Mouse (Mus musculus) common myeloid progenitor, adult 5-6 weeks (primary cell): ENCODE data around the gene Clca3a1. TPM values are rescaled to one million over a fixed set of nuclear protein-coding genes. Genes with fewer than 3 reads are reported as not detected.
"Not testable (repeated sequence)": the region's sequence is repeated elsewhere in the genome, so short reads cannot be mapped to it uniquely, and the experiment has no call there.

Experiments used
- ATAC-seq: replicated peaks from 2 replicates; pipeline ENCODE4 v1.8.0; 2016; ENCODE audit warnings: low read depth, mild to moderate bottlenecking, moderate TSS enrichment, inconsistent platforms; ENCODE audit not compliant: poor library complexity, severe bottlenecking
- total RNA-seq: library from RNA; stranded (forward); fragments of 200-1000, 187-1606 nt; gene quantifications from 2 replicates; pipeline ENCODE4 v1.2.3, GENCODE M21; 2017

The Clca3a1 gene
- 8.3 and 8.6 TPM in 2 replicates for total RNA-seq

- ATAC-seq: peak; percentile 93
Measured at GRCm38 (mm10) chr3:144760592-144761309, at the start of gene Clca3a1. TSS of gene Clca3a1 (minus strand) at chr3:144760977.

- peak; percentile 50; the same call in 1 of the 2 replicates for ATAC-seq
Measured at GRCm38 (mm10) chr3:144808153-144808925, 47.6 kb upstream of the Clca3a1 start.

- not testable (repeated sequence) for ATAC-seq
Measured at GRCm38 (mm10) chr3:144806626-144807025, 45.8 kb upstream of the Clca3a1 start.

- ATAC-seq: peak; percentile 94
Measured at GRCm38 (mm10) chr3:144801861-144802260, 41.1 kb upstream of the Clca3a1 start.

- ATAC-seq: peak; percentile 79
Measured at GRCm38 (mm10) chr3:144785181-144786148, 24.7 kb upstream of the Clca3a1 start.

GRCm38 (mm10) chr3:144765161-144765560 is 4.4 kb upstream of the Clca3a1 start:
- no peak for ATAC-seq

- ATAC-seq: no peak
Measured at GRCm38 (mm10) chr3:144761454-144761853, 677 bp upstream of the Clca3a1 start.

GRCm38 (mm10) chr3:144759719-144760118 is 1.1 kb downstream of the Clca3a1 start:
- ATAC-seq: no peak

- ATAC-seq: not testable (repeated sequence)
Measured at GRCm38 (mm10) chr3:144756103-144756502, 4.7 kb downstream of the Clca3a1 start.

GRCm38 (mm10) chr3:144753120-144753519 is 7.7 kb downstream of the Clca3a1 start:
- ATAC-seq: peak; percentile 93

GRCm38 (mm10) chr3:144749062-144749963 is 11.5 kb downstream of the Clca3a1 start:
- not testable (repeated sequence) for ATAC-seq

- not testable (repeated sequence) for ATAC-seq
Measured at GRCm38 (mm10) chr3:144747706-144748105, 13.1 kb downstream of the Clca3a1 start.

- ATAC-seq: not testable (repeated sequence)
Measured at GRCm38 (mm10) chr3:144738396-144738795, 22.4 kb downstream of the Clca3a1 start.

GRCm38 (mm10) chr3:144736831-144737230 is 23.9 kb downstream of the Clca3a1 start:
- ATAC-seq: peak; percentile 94

GRCm38 (mm10) chr3:144723455-144723854 is 37.3 kb downstream of the Clca3a1 start:
- no peak for ATAC-seq

- not testable (repeated sequence) for ATAC-seq
Measured at GRCm38 (mm10) chr3:144722566-144722965, 38.2 kb downstream of the Clca3a1 start.

GRCm38 (mm10) chr3:144721860-144722256 is 38.9 kb downstream of the Clca3a1 start:
- ATAC-seq: no peak

- ATAC-seq: no peak
Measured at GRCm38 (mm10) chr3:144721077-144721859, 39.5 kb downstream of the Clca3a1 start.
